Mouse (Mus musculus) kidney, adult 11 months (tissue): ENCODE measurements around the gene Daam2.

ENCODE experiments used
- DNase-seq: peaks from one replicate; pipeline ENCODE4 v3.0.0; 2022

Daam2 gene

GRCm38 (mm10) chr17:49563830-49564470, at the start of gene Daam2:
Gene Daam2 (minus strand): TSS chr17:49564343.
- peak; percentile 66 for DNase-seq

- DNase-seq: no peak
These were observed 46.2 kb upstream of the Daam2 start for GRCm38 (mm10) chr17:49610296-49610695.

GRCm38 (mm10) chr17:49607351-49608027, 43.3 kb upstream of the Daam2 start:
- no peak for DNase-seq

- no peak for DNase-seq
These were observed 41.3 kb upstream of the Daam2 start for GRCm38 (mm10) chr17:49605397-49605796.

GRCm38 (mm10) chr17:49590051-49590450, 25.9 kb upstream of the Daam2 start:
- no peak for DNase-seq

- DNase-seq: no peak
These were observed 18.3 kb upstream of the Daam2 start for GRCm38 (mm10) chr17:49582471-49582870.

GRCm38 (mm10) chr17:49577321-49577720, 13.2 kb upstream of the Daam2 start:
- no peak for DNase-seq

- no peak for DNase-seq
These were observed 4.6 kb upstream of the Daam2 start for GRCm38 (mm10) chr17:49568717-49569116.

- DNase-seq: no peak
These were observed 346 bp upstream of the Daam2 start for GRCm38 (mm10) chr17:49564489-49564888.

- no peak for DNase-seq
These were observed 745 bp downstream of the Daam2 start for GRCm38 (mm10) chr17:49563416-49563780.

- DNase-seq: no peak
These were observed 1.3 kb downstream of the Daam2 start for GRCm38 (mm10) chr17:49562701-49563415.

- no peak for DNase-seq
These were observed 2.2 kb downstream of the Daam2 start for GRCm38 (mm10) chr17:49561985-49562384.

- DNase-seq: no peak
These were observed 4.3 kb downstream of the Daam2 start for GRCm38 (mm10) chr17:49559786-49560289.

- DNase-seq: no peak
These were observed 8.0 kb downstream of the Daam2 start for GRCm38 (mm10) chr17:49556169-49556568.

GRCm38 (mm10) chr17:49551991-49552390, 12.2 kb downstream of the Daam2 start:
- DNase-seq: no peak

- DNase-seq: no peak
These were observed 12.7 kb downstream of the Daam2 start for GRCm38 (mm10) chr17:49551465-49551864.

- no peak for DNase-seq
These were observed 18.1 kb downstream of the Daam2 start for GRCm38 (mm10) chr17:49545997-49546396.

GRCm38 (mm10) chr17:49545424-49545823, 18.7 kb downstream of the Daam2 start:
- no peak for DNase-seq

- no peak for DNase-seq
These were observed 19.6 kb downstream of the Daam2 start for GRCm38 (mm10) chr17:49544561-49544960.

- DNase-seq: no peak
These were observed 23.4 kb downstream of the Daam2 start for GRCm38 (mm10) chr17:49540706-49541105.

GRCm38 (mm10) chr17:49539204-49539603, 24.9 kb downstream of the Daam2 start:
- peak; percentile 62 for DNase-seq

- no peak for DNase-seq
These were observed 28.6 kb downstream of the Daam2 start for GRCm38 (mm10) chr17:49535580-49535979.

- peak; percentile 73 for DNase-seq
These were observed 29.9 kb downstream of the Daam2 start for GRCm38 (mm10) chr17:49534267-49534719.

GRCm38 (mm10) chr17:49531661-49532060, 32.5 kb downstream of the Daam2 start:
- no peak for DNase-seq
